Comparison of ENCODE assay signal across 12 mouse cellular contexts in genomic region chr6:72519303-72519702, GRCm38 (mm10). TPM values are rescaled to one million over a fixed set of nuclear protein-coding genes. Genes with fewer than 3 reads are reported as not detected.
DNase-seq lines count a peak whose midpoint lies in the region; ATAC-seq and TF ChIP-seq lines count a peak whose summit lies in the region.
"Had no signal": no experiment of that assay in that cellular context is flagged by ENCODE, and none has a peak within 500 bp of the region (broad histone marks: within the 10 kb centered on the region; RNA-seq: fewer than 3 reads in every experiment).

No protein-coding gene starts in this region.

- TF ChIP-seq CTCF in kidney, postnatal 0 days (IDR thresholded peaks at IDR 0.05; ENCODE audit: low read depth), result no peak

- 34% methylated on average over 8 of the region's 8 CpGs for WGBS in kidney, postnatal 0 days
- WGBS in forebrain, embryonic 10.5 days, result 27% methylated on average over 8 of the region's 8 CpGs
- WGBS in hindbrain, embryonic 14.5 days, result 13% methylated on average over 8 of the region's 8 CpGs
- 14% methylated on average over 8 of the region's 8 CpGs for WGBS in midbrain, embryonic 16.5 days

- intact Hi-C loops in left cerebral cortex, postnatal 36 days (cut with DNase I), result no loop called here

- no peak for DNase-seq in kidney, postnatal 0 days (ENCODE audit: low spot score)
- DNase-seq in kidney, postnatal 10 days, result no peak
- no peak for DNase-seq in forebrain, embryonic 10.5 days (ENCODE audit: extremely low spot score, low spot score)
- DNase-seq in hindbrain, embryonic 14.5 days (ENCODE audit: low spot score), result no peak
- no peak for DNase-seq in adrenal gland, adult 18-20 months (ENCODE audit: low spot score in 2 of 2)
- DNase-seq in left cerebral cortex, postnatal 36 days (ENCODE audit: low spot score in 2 of 2), result no peak
- no peak for DNase-seq in frontal cortex, adult 2 months (ENCODE audit: extremely low spot score in 1 of 2, low spot score in 1 of 2)

- H3K27ac ChIP-seq in kidney, postnatal 0 days, result no peak overlapping the region
- H3K27ac ChIP-seq in forebrain, embryonic 10.5 days, result peak overlapping the region; percentile 85
- peak overlapping the region; percentile 97 for H3K27ac ChIP-seq in hindbrain, embryonic 14.5 days
- H3K27ac ChIP-seq in midbrain, embryonic 16.5 days (ENCODE audit: low read length), result peak overlapping the region; percentile 95
- H3K27ac ChIP-seq: intestine, embryonic 15.5 days; liver, embryonic 12.5 days had no signal

- H3K36me3 ChIP-seq in kidney, postnatal 0 days (ENCODE audit: insufficient read depth, low read length), result no peaks in the 10 kb centered on the region
- H3K36me3 ChIP-seq in forebrain, embryonic 10.5 days (replicated peaks), result no peaks in the 10 kb centered on the region
- H3K36me3 ChIP-seq in hindbrain, embryonic 14.5 days (replicated peaks; ENCODE audit: control insufficient read depth, insufficient read depth), result no peaks in the 10 kb centered on the region
- H3K36me3 ChIP-seq in midbrain, embryonic 16.5 days (ENCODE audit: control insufficient read depth, insufficient read depth, low read length), result no peaks in the 10 kb centered on the region
- H3K36me3 ChIP-seq: heart, embryonic 12.5 days; intestine, embryonic 15.5 days; liver, embryonic 12.5 days had no signal

- H3K4me2 ChIP-seq in kidney, postnatal 0 days (ENCODE audit: low read length), result peak overlapping the region; percentile 38; the same call in 1 of the 2 replicates
- H3K4me2 ChIP-seq in hindbrain, embryonic 14.5 days (replicated peaks), result peak overlapping the region; percentile 38
- H3K4me2 ChIP-seq in midbrain, embryonic 16.5 days (ENCODE audit: low read length), result peak overlapping the region; percentile 55
- H3K4me2 ChIP-seq: liver, embryonic 12.5 days had no signal

- no peak overlapping the region for H3K9ac ChIP-seq in kidney, postnatal 0 days (ENCODE audit: low read depth, low read length)
- no peak overlapping the region; the same call in 1 of the 2 replicates for H3K9ac ChIP-seq in hindbrain, embryonic 14.5 days
- H3K9ac ChIP-seq in midbrain, embryonic 16.5 days (ENCODE audit: low read depth, low read length), result peak overlapping the region; percentile 35; the same call in 1 of the 2 replicates
- H3K9ac ChIP-seq: heart, embryonic 12.5 days; intestine, embryonic 15.5 days; liver, embryonic 12.5 days had no signal

- H3K4me1 ChIP-seq in kidney, postnatal 0 days (replicated peaks; ENCODE audit: insufficient read depth, low read length), result peaks cover 15% of the 10 kb centered on the region
- peaks cover 30% of the 10 kb centered on the region for H3K4me1 ChIP-seq in forebrain, embryonic 10.5 days
- H3K4me1 ChIP-seq in hindbrain, embryonic 14.5 days (replicated peaks; ENCODE audit: control insufficient read depth, insufficient read depth, low read length), result peaks cover 28% of the 10 kb centered on the region
- H3K4me1 ChIP-seq in midbrain, embryonic 16.5 days (ENCODE audit: control insufficient read depth, insufficient read depth, low read length), result peaks cover 29% of the 10 kb centered on the region

- H3K4me3 ChIP-seq in kidney, postnatal 0 days (replicated peaks; ENCODE audit: low read depth, low read length), result no peak overlapping the region
- peak overlapping the region; percentile 36 for H3K4me3 ChIP-seq in forebrain, embryonic 10.5 days
- 0 out of 2 replicates have a peak overlapping the region, but pooled peaks have one; percentile 4 for H3K4me3 ChIP-seq in hindbrain, embryonic 14.5 days (replicated peaks; ENCODE audit: low read length)
- peak overlapping the region; percentile 11; the same call in 1 of the 2 replicates for H3K4me3 ChIP-seq in midbrain, embryonic 16.5 days (ENCODE audit: low read depth, low read length)
- H3K4me3 ChIP-seq: heart, embryonic 12.5 days; intestine, embryonic 15.5 days; liver, embryonic 12.5 days had no signal

- H3K9me3 ChIP-seq in kidney, postnatal 0 days (replicated peaks; ENCODE audit: low read length), result no peaks in the 10 kb centered on the region
- no peaks in the 10 kb centered on the region for H3K9me3 ChIP-seq in forebrain, embryonic 10.5 days
- no peaks in the 10 kb centered on the region for H3K9me3 ChIP-seq in hindbrain, embryonic 14.5 days (ENCODE audit: control insufficient read depth, low read length)
- no peaks in the 10 kb centered on the region for H3K9me3 ChIP-seq in midbrain, embryonic 16.5 days (replicated peaks; ENCODE audit: control insufficient read depth, low read length, poor library complexity, severe bottlenecking)
- H3K9me3 ChIP-seq: heart, embryonic 12.5 days; intestine, embryonic 15.5 days; liver, embryonic 12.5 days had no signal

- no peaks in the 10 kb centered on the region for H3K27me3 ChIP-seq in kidney, postnatal 0 days (ENCODE audit: insufficient read depth, low read length)
- 0 out of 2 replicates have a peak, but pooled peaks cover under 1% of the 10 kb centered on the region for H3K27me3 ChIP-seq in forebrain, embryonic 10.5 days (ENCODE audit: poor library complexity, severe bottlenecking)
- no peaks in the 10 kb centered on the region for H3K27me3 ChIP-seq in hindbrain, embryonic 14.5 days (ENCODE audit: control insufficient read depth, insufficient read depth, low read length)
- H3K27me3 ChIP-seq in midbrain, embryonic 16.5 days (ENCODE audit: control insufficient read depth, insufficient read depth, low read depth, low read length), result no peaks in the 10 kb centered on the region
- H3K27me3 ChIP-seq: heart, embryonic 12.5 days; intestine, embryonic 15.5 days had no signal

- ATAC-seq in kidney, postnatal 0 days (replicated peaks; ENCODE audit: low FRiP score, low read depth), result no peak
- ATAC-seq in hindbrain, embryonic 14.5 days (ENCODE audit: low FRiP score), result 0 out of 2 replicates have a peak, but pooled peaks have one; percentile 16
- peak; percentile 57 for ATAC-seq in midbrain, embryonic 16.5 days
- ATAC-seq: liver, embryonic 12.5 days had no signal

RNA-seq across cellular contexts. Expression of gene Sh2d6, which starts 2.2 kb away (rescaled TPM):
- polyA plus RNA-seq in kidney, postnatal 0 days (2015; fragmentation: Nextera tagmentation; extraction: Ambion mirVana), result 0.10 TPM in 1 of 2 replicates, not detected in the other
- polyA plus RNA-seq in forebrain, embryonic 10.5 days (2016; fragmentation: Nextera tagmentation; extraction: Ambion mirVana), result 0.11 and 0.30 TPM in 2 replicates
- polyA plus RNA-seq in hindbrain, embryonic 14.5 days (2014; fragmentation: Nextera tagmentation; extraction: Ambion mirVana), result 0.24 and 0.82 TPM in 2 replicates
- 0.65 and 0.84 TPM in 2 replicates for polyA plus RNA-seq in midbrain, embryonic 16.5 days (2015; fragmentation: Nextera tagmentation; extraction: Ambion mirVana)
- under 1 TPM; 0.26 to 0.27 TPM for total RNA-seq in adrenal gland, adult 18-20 months (2021)
- under 1 TPM; 0.54 to 0.72 TPM for total RNA-seq in left cerebral cortex, postnatal 36 days (2021)
- polyA plus RNA-seq in frontal cortex, adult 2 months (2012; rRNA removed), result 1.8 and 2.3 TPM in 2 replicates
- total RNA-seq: megakaryocyte progenitor cell, adult 5-6 weeks had no signal
- polyA plus RNA-seq: heart, embryonic 12.5 days; liver, embryonic 12.5 days had no signal

RNA-seq across cellular contexts. Expression of gene Capg, which starts 24.9 kb away (rescaled TPM):
- polyA plus RNA-seq in kidney, postnatal 0 days (2015; fragmentation: Nextera tagmentation; extraction: Ambion mirVana), result 129 and 131 TPM in 2 replicates
- 8.9 and 10.5 TPM in 2 replicates for polyA plus RNA-seq in forebrain, embryonic 10.5 days (2016; fragmentation: Nextera tagmentation; extraction: Ambion mirVana)
- 8.1 and 10.3 TPM in 2 replicates for polyA plus RNA-seq in hindbrain, embryonic 14.5 days (2014; fragmentation: Nextera tagmentation; extraction: Ambion mirVana)
- polyA plus RNA-seq in midbrain, embryonic 16.5 days (2015; fragmentation: Nextera tagmentation; extraction: Ambion mirVana), result 5.9 and 6.8 TPM in 2 replicates
- total RNA-seq in adrenal gland, adult 18-20 months (2021), result 10 to 100 TPM; 43.1 to 57.0 TPM
- 1 to 10 TPM; 2.2 to 3.1 TPM for total RNA-seq in left cerebral cortex, postnatal 36 days (2021)
- 3.5 and 4.7 TPM in 2 replicates for polyA plus RNA-seq in frontal cortex, adult 2 months (2012; rRNA removed)

Comparison
In these comparisons a context has a peak if more than half of its experiments do, and no peak if none do; other contexts are left out.
1. RNA of gene Capg, which starts 24.9 kb away (polyA plus RNA-seq): 129 to 131 TPM in kidney, postnatal 0 days; 8.9 to 10.5 TPM in forebrain, embryonic 10.5 days, 8.1 to 10.3 TPM in hindbrain, embryonic 14.5 days, 5.9 to 6.8 TPM in midbrain, embryonic 16.5 days and 3.5 to 4.7 TPM in frontal cortex, adult 2 months; every median in the first group is over 10 times any median in the second.
2. Peak in every context shown above with its lines, with median percentiles within 50 percentile points of each other: H3K4me2 ChIP-seq.